Mouse (Mus musculus) brain, embryonic 18.5 days (tissue): ENCODE measurements around the gene Tap1.
"Not testable (repeated sequence)": the region's sequence is repeated elsewhere in the genome, so short reads cannot be mapped to it uniquely, and the experiment has no call there.

Source experiments
- DNase-seq: peaks from one replicate; pipeline ENCODE4 v3.0.0-alpha.2; 2012; ENCODE audit warnings: low read depth, low spot score

Tap1 gene

GRCm38 (mm10) chr17:34232021-34232420 lies 44.7 kb downstream of the Tap1 start:
- not testable (repeated sequence) for DNase-seq

GRCm38 (mm10) chr17:34234926-34235325 lies 47.6 kb downstream of the Tap1 start:
- no peak for DNase-seq

GRCm38 (mm10) chr17:34236691-34237090 lies 49.3 kb downstream of the Tap1 start:
- no peak for DNase-seq

- no peak for DNase-seq
Measured at GRCm38 (mm10) chr17:34237741-34238140, 50.4 kb downstream of the Tap1 start.

- DNase-seq, result no peak
Measured at GRCm38 (mm10) chr17:34238706-34239105, 51.4 kb downstream of the Tap1 start, which contains the start of gene H2-Ob. Gene H2-Ob (plus strand): TSS chr17:34238903.

GRCm38 (mm10) chr17:34239601-34240041 lies 52.3 kb downstream of the Tap1 start:
- no peak for DNase-seq

- no peak for DNase-seq
Measured at GRCm38 (mm10) chr17:34240366-34240765, 53.0 kb downstream of the Tap1 start.

- DNase-seq, result no peak
Measured at GRCm38 (mm10) chr17:34240916-34241315, 53.6 kb downstream of the Tap1 start.

GRCm38 (mm10) chr17:34244656-34245055 lies 57.3 kb downstream of the Tap1 start:
- DNase-seq, result no peak
